Mouse (Mus musculus): ENCODE results near the gene Mex3d. TPM values are rescaled to one million over a fixed set of nuclear protein-coding genes. Genes with fewer than 3 reads are reported as not detected.

Mex3d gene
- polyA plus RNA-seq, 1 experiment: 34.9 TPM

- TF ChIP-seq POLR2A (IDR thresholded peaks at IDR 0.05; ENCODE audit: control insufficient read depth, extremely low read depth, insufficient read depth, low read length, poor library complexity): no peak
- TF ChIP-seq CTCF (IDR thresholded peaks at IDR 0.05; ENCODE audit: borderline replicate concordance, control insufficient read depth, extremely low read depth, insufficient read depth, low read length, poor library complexity): no peak
- peaks cover 8% of the 10 kb centered on the region; the same call in 1 of the 2 replicates for H3K27me3 ChIP-seq (ENCODE audit: control insufficient read depth, insufficient read depth, low read length)
- peaks cover 13% of the 10 kb centered on the region for H3K36me3 ChIP-seq (ENCODE audit: control insufficient read depth, insufficient read depth, low read length)
- DNase-seq: no peak
- no peak overlapping the region for H3K4me3 ChIP-seq (ENCODE audit: control insufficient read depth, insufficient read depth, low read length)
- H3K4me1 ChIP-seq (replicated peaks; ENCODE audit: control insufficient read depth, insufficient read depth, low read length): peaks cover 35% of the 10 kb centered on the region
- no peak overlapping the region for H3K27ac ChIP-seq (ENCODE audit: control insufficient read depth, insufficient read depth, low read length)
- 95% methylated on average over 7 of the region's 7 CpGs for WGBS
These were observed 2.8 kb downstream of the Mex3d start for GRCm38 (mm10) chr10:80384709-80385108.

GRCm38 (mm10) chr10:80384115-80384639, 3.3 kb downstream of the Mex3d start:
- no peak for DNase-seq
- Histone ChIP-seq H3K4me1 (replicated peaks; ENCODE audit: control insufficient read depth, insufficient read depth, low read length) (peaks cover 35% of the 10 kb centered on the region), H3K36me3 (ENCODE audit: control insufficient read depth, insufficient read depth, low read length) (peaks cover 13% of the 10 kb centered on the region), H3K4me3 (ENCODE audit: control insufficient read depth, insufficient read depth, low read length) (no peak overlapping the region), H3K27me3 (ENCODE audit: control insufficient read depth, insufficient read depth, low read length) (peaks cover 8% of the 10 kb centered on the region; the same call in 1 of the 2 replicates), H3K27ac (ENCODE audit: control insufficient read depth, insufficient read depth, low read length) (no peak overlapping the region)
- TF ChIP-seq CTCF (IDR thresholded peaks at IDR 0.05; ENCODE audit: borderline replicate concordance, control insufficient read depth, extremely low read depth, insufficient read depth, low read length, poor library complexity) (no peak), POLR2A (IDR thresholded peaks at IDR 0.05; ENCODE audit: control insufficient read depth, extremely low read depth, insufficient read depth, low read length, poor library complexity) (no peak)
- 97% methylated on average over 4 of the region's 4 CpGs for WGBS

GRCm38 (mm10) chr10:80383431-80383830, 4.0 kb downstream of the Mex3d start:
- Histone ChIP-seq H3K27me3 (ENCODE audit: control insufficient read depth, insufficient read depth, low read length) (peaks cover 8% of the 10 kb centered on the region; the same call in 1 of the 2 replicates), H3K4me3 (ENCODE audit: control insufficient read depth, insufficient read depth, low read length) (no peak overlapping the region), H3K36me3 (ENCODE audit: control insufficient read depth, insufficient read depth, low read length) (peaks cover 13% of the 10 kb centered on the region), H3K4me1 (replicated peaks; ENCODE audit: control insufficient read depth, insufficient read depth, low read length) (peaks cover 30% of the 10 kb centered on the region), H3K27ac (ENCODE audit: control insufficient read depth, insufficient read depth, low read length) (no peak overlapping the region)
- DNase-seq: no peak
- WGBS: 89% methylated on average over 4 of the region's 4 CpGs
- TF ChIP-seq POLR2A (IDR thresholded peaks at IDR 0.05; ENCODE audit: control insufficient read depth, extremely low read depth, insufficient read depth, low read length, poor library complexity) (no peak), CTCF (IDR thresholded peaks at IDR 0.05; ENCODE audit: borderline replicate concordance, control insufficient read depth, extremely low read depth, insufficient read depth, low read length, poor library complexity) (no peak)

- H3K36me3 ChIP-seq (ENCODE audit: control insufficient read depth, insufficient read depth, low read length): peaks cover 13% of the 10 kb centered on the region
- peaks cover 8% of the 10 kb centered on the region; the same call in 1 of the 2 replicates for H3K27me3 ChIP-seq (ENCODE audit: control insufficient read depth, insufficient read depth, low read length)
- no peak overlapping the region for H3K27ac ChIP-seq (ENCODE audit: control insufficient read depth, insufficient read depth, low read length)
- H3K4me3 ChIP-seq (ENCODE audit: control insufficient read depth, insufficient read depth, low read length): no peak overlapping the region
- TF ChIP-seq CTCF (IDR thresholded peaks at IDR 0.05; ENCODE audit: borderline replicate concordance, control insufficient read depth, extremely low read depth, insufficient read depth, low read length, poor library complexity) (no peak), POLR2A (IDR thresholded peaks at IDR 0.05; ENCODE audit: control insufficient read depth, extremely low read depth, insufficient read depth, low read length, poor library complexity) (no peak)
- DNase-seq: no peak
- peaks cover 24% of the 10 kb centered on the region for H3K4me1 ChIP-seq (replicated peaks; ENCODE audit: control insufficient read depth, insufficient read depth, low read length)
- 95% methylated on average over 7 of the region's 7 CpGs for WGBS
These were observed 4.7 kb downstream of the Mex3d start for GRCm38 (mm10) chr10:80382641-80383365.

- Histone ChIP-seq H3K4me3 (ENCODE audit: control insufficient read depth, insufficient read depth, low read length) (no peak overlapping the region), H3K27ac (ENCODE audit: control insufficient read depth, insufficient read depth, low read length) (no peak overlapping the region), H3K27me3 (ENCODE audit: control insufficient read depth, insufficient read depth, low read length) (no peaks in the 10 kb centered on the region), H3K4me1 (replicated peaks; ENCODE audit: control insufficient read depth, insufficient read depth, low read length) (peaks cover under 1% of the 10 kb centered on the region), H3K36me3 (ENCODE audit: control insufficient read depth, insufficient read depth, low read length) (peaks cover 13% of the 10 kb centered on the region)
- WGBS: 58% methylated on average over 10 of the region's 10 CpGs
- TF ChIP-seq POLR2A (IDR thresholded peaks at IDR 0.05; ENCODE audit: control insufficient read depth, extremely low read depth, insufficient read depth, low read length, poor library complexity): no peak
- TF ChIP-seq CTCF (IDR thresholded peaks at IDR 0.05; ENCODE audit: borderline replicate concordance, control insufficient read depth, extremely low read depth, insufficient read depth, low read length, poor library complexity): peak; percentile 86; the same call in 1 of the 2 replicates
- DNase-seq: peak; percentile 35
These were observed 9.7 kb downstream of the Mex3d start for GRCm38 (mm10) chr10:80377716-80378115.

GRCm38 (mm10) chr10:80376160-80376559, 11.3 kb downstream of the Mex3d start:
- Histone ChIP-seq H3K4me3 (ENCODE audit: control insufficient read depth, insufficient read depth, low read length) (no peak overlapping the region), H3K4me1 (replicated peaks; ENCODE audit: control insufficient read depth, insufficient read depth, low read length) (peaks cover 14% of the 10 kb centered on the region), H3K27ac (ENCODE audit: control insufficient read depth, insufficient read depth, low read length) (no peak overlapping the region), H3K27me3 (ENCODE audit: control insufficient read depth, insufficient read depth, low read length) (no peaks in the 10 kb centered on the region), H3K36me3 (ENCODE audit: control insufficient read depth, insufficient read depth, low read length) (peaks cover 2% of the 10 kb centered on the region; the same call in 1 of the 2 replicates)
- peak; percentile 92 for DNase-seq
- TF ChIP-seq CTCF (IDR thresholded peaks at IDR 0.05; ENCODE audit: borderline replicate concordance, control insufficient read depth, extremely low read depth, insufficient read depth, low read length, poor library complexity) (peak; percentile 94), POLR2A (IDR thresholded peaks at IDR 0.05; ENCODE audit: control insufficient read depth, extremely low read depth, insufficient read depth, low read length, poor library complexity) (no peak)
- WGBS: 3% methylated on average over 7 of the region's 7 CpGs
